Mouse (Mus musculus): ENCODE measurements at regions not wholly inside any gene's neighbourhood (a gene's known extent, or its start where the extent isn't known, plus 50 kb on each side); places are given as distances from the start of the nearest gene placed in this dataset.

GRCm38 (mm10) chr1:186183204-186183651 is 66.1 kb upstream of the Lyplal1 start:
- no peaks in the 10 kb centered on the region for H3K36me3 ChIP-seq (ENCODE audit: control insufficient read depth, insufficient read depth, low read length)
- H3K4me2 ChIP-seq (ENCODE audit: low read depth) = no peak overlapping the region
- H3K4me3 ChIP-seq (ENCODE audit: low read depth, low read length) = no peak overlapping the region
- no peak for DNase-seq (ENCODE audit: low spot score)
- 73% methylated on average over 8 of the region's 8 CpGs for WGBS
- no peaks in the 10 kb centered on the region for H3K27me3 ChIP-seq (ENCODE audit: control insufficient read depth, insufficient read depth, low read length)
- no peaks in the 10 kb centered on the region for H3K9me3 ChIP-seq (ENCODE audit: control insufficient read depth, low read length)
- no peak overlapping the region for H3K9ac ChIP-seq (ENCODE audit: low read length)
- ATAC-seq (ENCODE audit: insufficient read depth, low FRiP score, low TSS enrichment) = peak; percentile 32; the same call in 1 of the 2 replicates
- H3K4me1 ChIP-seq (ENCODE audit: control insufficient read depth, insufficient read depth, low read length) = peaks cover 5% of the 10 kb centered on the region; the same call in 1 of the 2 replicates
- H3K27ac ChIP-seq (ENCODE audit: low read depth, low read length) = peak overlapping the region; percentile 42; the same call in 1 of the 2 replicates

- ATAC-seq (ENCODE audit: insufficient read depth, low FRiP score, low TSS enrichment) (peak; percentile 78), DNase-seq (ENCODE audit: low spot score) (peak; percentile 67)
- Histone ChIP-seq H3K9me3 (ENCODE audit: control insufficient read depth, low read length) (no peaks in the 10 kb centered on the region), H3K27me3 (ENCODE audit: control insufficient read depth, insufficient read depth, low read length) (no peaks in the 10 kb centered on the region), H3K4me3 (ENCODE audit: low read depth, low read length) (no peak overlapping the region), H3K9ac (ENCODE audit: low read length) (no peak overlapping the region), H3K4me2 (ENCODE audit: low read depth) (peak overlapping the region; percentile 17; the same call in 1 of the 2 replicates), H3K4me1 (ENCODE audit: control insufficient read depth, insufficient read depth, low read length) (peaks cover 5% of the 10 kb centered on the region; the same call in 1 of the 2 replicates), H3K27ac (ENCODE audit: low read depth, low read length) (peak overlapping the region; percentile 42; the same call in 1 of the 2 replicates), H3K36me3 (ENCODE audit: control insufficient read depth, insufficient read depth, low read length) (no peaks in the 10 kb centered on the region)
- WGBS = 43% methylated on average over 23 of the region's 23 CpGs
These were observed 65.5 kb upstream of the Lyplal1 start for GRCm38 (mm10) chr1:186182498-186183203.

- no peak overlapping the region for H3K27ac ChIP-seq (ENCODE audit: low read depth, low read length)
- H3K36me3 ChIP-seq (ENCODE audit: control insufficient read depth, insufficient read depth, low read length) = no peaks in the 10 kb centered on the region
- DNase-seq (ENCODE audit: low spot score) (no peak), ATAC-seq (ENCODE audit: insufficient read depth, low FRiP score, low TSS enrichment) (no peak)
- no peak overlapping the region for H3K9ac ChIP-seq (ENCODE audit: low read length)
- no peak overlapping the region for H3K4me3 ChIP-seq (ENCODE audit: low read depth, low read length)
- H3K9me3 ChIP-seq (ENCODE audit: control insufficient read depth, low read length) = no peaks in the 10 kb centered on the region
- 74% methylated on average over 3 of the region's 3 CpGs for WGBS
- no peaks in the 10 kb centered on the region for H3K27me3 ChIP-seq (ENCODE audit: control insufficient read depth, insufficient read depth, low read length)
- no peak overlapping the region for H3K4me2 ChIP-seq (ENCODE audit: low read depth)
- no peaks in the 10 kb centered on the region for H3K4me1 ChIP-seq (ENCODE audit: control insufficient read depth, insufficient read depth, low read length)
These were observed 59.9 kb upstream of the Lyplal1 start for GRCm38 (mm10) chr1:186177019-186177418.

GRCm38 (mm10) chr1:186173472-186174014 is 56.4 kb upstream of the Lyplal1 start:
- WGBS = 69% methylated on average over 8 of the region's 8 CpGs
- Histone ChIP-seq H3K4me3 (ENCODE audit: low read depth, low read length) (no peak overlapping the region), H3K36me3 (ENCODE audit: control insufficient read depth, insufficient read depth, low read length) (no peaks in the 10 kb centered on the region), H3K9me3 (ENCODE audit: control insufficient read depth, low read length) (no peaks in the 10 kb centered on the region), H3K9ac (ENCODE audit: low read length) (no peak overlapping the region), H3K27ac (ENCODE audit: low read depth, low read length) (no peak overlapping the region), H3K27me3 (ENCODE audit: control insufficient read depth, insufficient read depth, low read length) (no peaks in the 10 kb centered on the region), H3K4me2 (ENCODE audit: low read depth) (no peak overlapping the region), H3K4me1 (ENCODE audit: control insufficient read depth, insufficient read depth, low read length) (no peaks in the 10 kb centered on the region)
- DNase-seq (ENCODE audit: low spot score) (no peak), ATAC-seq (ENCODE audit: insufficient read depth, low FRiP score, low TSS enrichment) (no peak)

- H3K4me1 ChIP-seq (ENCODE audit: control insufficient read depth, insufficient read depth, low read length) = no peaks in the 10 kb centered on the region
- H3K9me3 ChIP-seq (ENCODE audit: control insufficient read depth, low read length) = no peaks in the 10 kb centered on the region
- H3K4me2 ChIP-seq (ENCODE audit: low read depth) = no peak overlapping the region
- H3K36me3 ChIP-seq (ENCODE audit: control insufficient read depth, insufficient read depth, low read length) = no peaks in the 10 kb centered on the region
- no peak for DNase-seq (ENCODE audit: low spot score)
- no peaks in the 10 kb centered on the region for H3K27me3 ChIP-seq (ENCODE audit: control insufficient read depth, insufficient read depth, low read length)
- H3K27ac ChIP-seq (ENCODE audit: low read depth, low read length) = no peak overlapping the region
- no peak overlapping the region for H3K4me3 ChIP-seq (ENCODE audit: low read depth, low read length)
- no peak for ATAC-seq (ENCODE audit: insufficient read depth, low FRiP score, low TSS enrichment)
- no peak overlapping the region for H3K9ac ChIP-seq (ENCODE audit: low read length)
- WGBS = 88% methylated on average over 6 of the region's 6 CpGs
These were observed 54.6 kb upstream of the Lyplal1 start for GRCm38 (mm10) chr1:186171691-186172090.
